Mouse (Mus musculus): ENCODE measurements at regions not wholly inside any gene's neighbourhood (a gene's known extent, or its start where the extent isn't known, plus 50 kb on each side); places are given as distances from the start of the nearest gene placed in this dataset.

GRCm38 (mm10) chr11:112501781-112502180 is 280.2 kb upstream of the Sox9 start:
- peak; percentile 7 for DNase-seq

DNA sequence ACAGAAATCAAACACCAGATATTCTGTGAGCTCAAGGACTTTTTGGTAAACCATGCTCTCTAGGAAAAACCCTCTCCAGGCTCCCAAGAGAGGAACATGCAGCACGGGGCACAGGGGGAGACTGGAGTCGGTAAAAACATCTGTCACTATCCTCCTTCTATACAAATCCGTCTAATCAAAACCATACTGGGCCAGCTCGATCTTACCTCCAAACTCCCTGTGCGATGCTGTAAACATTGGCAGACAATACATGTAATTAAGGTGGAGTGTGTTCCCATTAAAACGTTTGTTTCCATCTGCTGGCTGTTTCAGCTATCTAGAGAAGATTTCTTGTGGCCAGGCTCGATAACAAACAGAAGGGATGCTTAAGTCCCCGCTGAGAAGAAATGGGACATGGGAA is 262.9 kb upstream of the Sox9 start:
- DNase-seq = no peak

DNA sequence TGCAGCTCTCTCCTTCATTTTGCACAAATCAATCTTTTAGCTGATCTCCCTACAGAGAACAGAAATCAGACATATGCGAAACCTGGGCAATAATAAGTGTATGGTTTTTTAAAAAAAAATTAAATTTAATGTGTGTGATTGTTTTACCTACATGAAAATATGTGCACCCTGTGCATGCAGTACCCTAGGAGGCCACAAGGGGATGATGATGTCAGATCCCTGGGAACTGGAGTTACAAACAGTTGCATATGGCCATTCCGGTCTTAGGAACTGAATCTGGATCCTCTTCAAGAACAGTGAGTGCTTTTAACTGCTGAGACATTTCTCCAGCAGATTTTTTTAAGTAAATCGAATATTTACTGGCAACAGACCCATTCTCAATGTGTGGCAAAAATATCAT is 257.0 kb upstream of the Sox9 start:
- DNase-seq = no peak

DNA sequence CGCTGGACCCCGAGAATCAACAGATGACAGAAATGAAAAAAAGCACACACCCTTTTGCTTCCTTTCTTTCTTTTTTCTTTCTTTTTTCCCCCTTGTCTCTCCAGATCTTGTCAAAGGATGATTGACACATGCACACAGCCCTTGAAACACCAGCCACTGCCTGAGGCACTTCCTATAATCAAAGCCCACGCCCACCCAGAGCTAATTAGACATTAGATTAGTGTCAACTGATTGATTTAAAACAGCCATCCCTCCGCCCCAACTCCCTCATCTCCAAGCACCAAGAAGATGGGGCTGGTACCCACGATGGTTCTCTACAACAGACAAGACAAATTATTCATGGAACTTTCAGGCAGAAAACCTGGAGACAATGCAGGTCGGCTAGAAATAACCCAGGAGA is 239.5 kb upstream of the Sox9 start:
- no peak for DNase-seq

GRCm38 (mm10) chr11:112543473-112543872 is 238.6 kb upstream of the Sox9 start:
- no peak for DNase-seq

DNA sequence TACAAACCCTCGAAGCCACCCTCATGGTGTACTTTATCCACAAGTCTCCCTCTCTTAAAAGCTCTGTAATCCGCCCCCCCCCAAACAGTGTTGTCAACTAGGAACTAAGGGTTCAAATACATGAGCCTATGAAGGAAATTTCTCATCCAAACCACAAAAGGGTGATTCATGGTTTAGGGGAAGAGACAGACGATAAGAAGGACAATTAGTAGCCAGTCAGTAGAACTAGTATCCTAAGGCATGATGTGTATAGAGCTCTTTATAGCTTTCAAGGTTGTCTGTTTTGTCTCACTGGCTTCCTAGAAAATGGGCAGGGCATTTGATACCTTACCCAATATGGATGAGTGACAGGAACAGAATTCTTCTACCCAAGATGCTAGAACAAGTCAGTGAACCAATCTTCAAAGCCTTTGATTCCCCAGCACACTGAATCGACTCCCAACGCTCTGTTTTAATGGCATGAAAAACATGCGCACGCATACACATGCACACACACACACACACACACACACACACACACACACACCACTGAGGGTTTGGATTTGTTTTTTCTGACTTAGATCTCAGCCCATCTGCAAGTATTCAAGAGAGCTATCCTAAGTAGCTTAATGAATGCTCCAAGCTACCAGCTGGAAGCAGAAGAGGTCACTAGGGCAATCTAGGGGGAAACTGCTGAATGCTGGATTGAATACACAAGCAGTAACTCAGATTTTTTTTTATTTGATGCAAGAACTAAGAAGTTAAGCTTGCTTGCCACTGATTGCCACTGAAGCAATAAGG is 236.6 kb upstream of the Sox9 start:
- DNase-seq = no peak

- DNase-seq = no peak
Measured at GRCm38 (mm10) chr11:112546162-112546561, 235.9 kb upstream of the Sox9 start.

- no peak for DNase-seq
Measured at GRCm38 (mm10) chr11:112552838-112553237, 229.2 kb upstream of the Sox9 start.

DNA sequence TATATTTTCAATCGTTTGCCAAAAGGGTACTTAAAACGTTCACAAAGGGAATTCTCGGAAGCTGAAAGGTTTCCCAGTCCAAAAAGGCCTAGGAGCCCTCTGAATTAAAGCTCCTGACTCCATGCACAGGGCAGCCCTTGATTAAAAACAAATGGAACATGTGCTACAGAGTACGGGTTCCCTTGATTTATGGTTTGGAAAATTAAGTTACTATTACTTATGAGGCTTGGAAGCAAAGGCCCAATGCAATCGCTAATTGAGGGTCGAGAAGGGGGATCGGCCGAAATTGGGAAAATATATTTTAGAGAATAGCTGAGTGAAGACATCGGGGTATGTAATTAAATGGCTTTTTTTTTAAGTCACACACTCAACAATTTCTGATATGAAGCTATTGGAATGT is 219.0 kb upstream of the Sox9 start:
- DNase-seq = no peak

DNA sequence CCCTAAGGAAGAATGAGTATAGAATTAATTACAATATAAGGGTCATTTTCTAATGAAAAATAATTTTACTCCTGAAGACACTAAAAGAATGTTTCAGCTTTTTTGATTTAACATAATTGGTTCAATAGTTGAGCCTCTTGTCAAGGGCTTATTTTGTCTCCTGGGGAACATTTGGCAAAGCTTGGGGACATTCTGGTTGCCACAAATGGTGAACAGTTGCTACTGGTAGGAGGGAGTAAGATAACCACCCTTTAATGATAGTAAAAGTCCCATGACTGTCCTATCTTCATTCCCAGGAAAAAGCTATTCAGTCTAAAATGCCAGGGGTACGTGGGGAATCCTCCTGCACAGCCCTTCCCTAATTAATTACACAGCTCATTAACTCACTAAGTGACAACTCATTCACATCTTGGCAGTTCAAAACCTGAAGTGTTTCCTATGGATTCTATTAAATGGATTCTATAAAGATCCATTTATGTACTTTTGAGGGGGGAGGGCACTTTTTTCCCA is 217.3 kb upstream of the Sox9 start:
- DNase-seq = no peak

GRCm38 (mm10) chr11:112566071-112566470 is 216.0 kb upstream of the Sox9 start:
- DNase-seq = no peak

GRCm38 (mm10) chr11:112587386-112587785 is 194.6 kb upstream of the Sox9 start:
- no peak for DNase-seq

GRCm38 (mm10) chr11:112588088-112588487 is 193.9 kb upstream of the Sox9 start:
- no peak for DNase-seq

GRCm38 (mm10) chr11:112590214-112590613 is 191.8 kb upstream of the Sox9 start:
- DNase-seq = no peak

GRCm38 (mm10) chr11:112592411-112593020 is 189.5 kb upstream of the Sox9 start:
- DNase-seq = no peak

DNA sequence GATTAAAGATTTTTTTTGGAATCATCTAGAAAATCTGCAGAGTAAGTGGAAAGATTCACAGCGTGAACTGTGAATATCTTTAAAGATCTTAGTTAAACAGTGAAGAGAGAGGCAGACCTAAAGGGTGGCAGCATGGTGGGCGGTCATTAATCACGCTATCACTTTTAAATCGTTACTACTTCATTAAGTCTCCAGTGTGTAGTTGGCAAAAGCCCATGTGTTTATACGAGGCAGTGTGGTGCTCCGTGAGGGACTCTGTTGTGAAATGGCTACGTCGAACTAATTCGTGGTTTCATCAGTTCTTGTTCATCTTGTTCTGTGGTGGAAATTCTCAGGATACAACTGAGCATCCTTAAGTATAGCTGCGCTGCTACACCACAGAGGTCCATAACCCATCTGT is 188.2 kb upstream of the Sox9 start:
- DNase-seq = no peak

DNA sequence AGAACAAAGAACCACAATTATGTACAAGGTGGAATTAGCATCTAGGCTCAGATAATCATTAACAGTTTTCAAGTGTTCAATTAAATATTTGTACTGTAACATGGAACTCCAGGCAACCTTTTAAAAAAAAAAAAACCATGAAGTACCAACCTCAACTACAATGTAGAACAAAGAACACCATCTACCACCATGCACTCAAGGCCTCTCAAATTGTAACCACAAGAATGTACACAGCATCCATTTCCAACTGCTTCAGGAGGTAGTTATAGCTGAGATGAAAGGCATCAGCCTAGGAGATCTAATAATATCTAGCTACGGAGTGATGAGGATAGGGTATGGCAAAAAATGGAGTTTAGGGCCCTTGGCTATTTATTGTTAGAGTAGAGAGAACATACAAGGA is 174.7 kb upstream of the Sox9 start:
- DNase-seq = no peak

GRCm38 (mm10) chr11:112609277-112609676 is 172.7 kb upstream of the Sox9 start:
- no peak for DNase-seq

- no peak for DNase-seq
Measured at GRCm38 (mm10) chr11:112611073-112611472, 171.0 kb upstream of the Sox9 start.

GRCm38 (mm10) chr11:112615629-112616028 is 166.4 kb upstream of the Sox9 start:
- DNase-seq = no peak

GRCm38 (mm10) chr11:112616942-112617341 is 165.1 kb upstream of the Sox9 start:
- DNase-seq = no peak

DNA sequence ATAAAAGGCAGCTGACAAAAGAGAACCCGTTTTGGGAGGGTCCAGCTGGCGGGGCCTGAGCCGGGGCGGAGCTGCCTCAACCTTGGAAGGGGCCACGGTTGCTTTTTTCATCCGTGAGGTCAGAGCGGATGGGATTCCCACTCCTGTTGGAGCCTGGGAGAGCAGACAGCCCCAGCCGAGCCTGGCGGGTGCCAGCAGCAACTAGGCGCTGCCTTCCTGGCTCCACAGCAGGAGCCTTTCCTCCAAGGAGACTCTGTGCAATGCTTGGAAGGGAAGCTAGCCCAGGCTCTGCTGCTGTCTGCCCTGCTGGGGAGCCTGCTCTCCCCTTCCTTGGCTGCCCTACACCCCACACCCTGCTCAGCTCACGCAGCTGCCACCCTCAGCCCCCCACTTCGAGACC is 161.1 kb upstream of the Sox9 start:
- DNase-seq = peak; percentile 30

- no peak for DNase-seq
Measured at GRCm38 (mm10) chr11:112621385-112622120, 160.5 kb upstream of the Sox9 start.

DNA sequence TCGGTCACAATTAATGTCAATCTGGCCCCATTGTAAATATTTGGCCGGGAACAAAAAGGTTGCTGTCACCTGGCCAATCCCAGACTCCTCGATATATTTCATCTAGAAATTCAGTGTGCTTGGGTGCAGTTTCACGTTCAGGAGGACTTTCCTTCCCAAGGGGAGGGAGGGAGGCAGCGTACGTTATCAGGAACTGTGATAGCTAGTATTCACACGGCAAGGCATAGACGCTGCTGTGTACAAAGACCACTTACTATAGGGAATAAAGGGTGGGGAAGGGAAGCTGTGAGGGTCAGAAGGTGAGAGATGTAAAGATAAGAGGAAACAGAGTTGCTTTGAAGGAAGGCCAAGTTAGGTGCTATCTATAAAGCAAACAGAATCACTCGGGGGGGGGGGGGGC is 132.7 kb upstream of the Sox9 start:
- no peak for DNase-seq

Data from right cerebral cortex, postnatal 4 days (tissue).